Mouse (Mus musculus): ENCODE data around the gene Esyt2.

The Esyt2 gene

DNA sequence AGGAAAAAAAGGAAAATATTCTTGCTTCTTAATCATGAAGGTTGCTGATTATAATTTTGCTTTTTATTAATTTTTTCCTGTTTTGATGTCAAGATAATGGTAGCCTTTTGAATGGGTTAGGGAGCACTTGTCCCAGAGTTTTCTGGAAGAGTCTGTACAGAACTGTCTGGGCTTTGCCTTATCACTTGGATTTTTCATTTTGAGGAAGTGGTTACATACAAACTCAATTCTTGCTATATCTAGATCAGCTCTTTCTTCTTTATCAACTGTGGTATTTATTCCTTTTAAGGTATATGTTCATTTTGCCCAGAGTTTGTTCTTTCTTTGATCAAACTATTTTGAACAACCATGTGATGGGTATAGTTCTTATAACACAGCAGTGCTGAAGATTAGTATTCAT lies 81.1 kb downstream of the Esyt2 start:
- DNase-seq (ENCODE audit: low read depth, low spot score) = no peak

DNA sequence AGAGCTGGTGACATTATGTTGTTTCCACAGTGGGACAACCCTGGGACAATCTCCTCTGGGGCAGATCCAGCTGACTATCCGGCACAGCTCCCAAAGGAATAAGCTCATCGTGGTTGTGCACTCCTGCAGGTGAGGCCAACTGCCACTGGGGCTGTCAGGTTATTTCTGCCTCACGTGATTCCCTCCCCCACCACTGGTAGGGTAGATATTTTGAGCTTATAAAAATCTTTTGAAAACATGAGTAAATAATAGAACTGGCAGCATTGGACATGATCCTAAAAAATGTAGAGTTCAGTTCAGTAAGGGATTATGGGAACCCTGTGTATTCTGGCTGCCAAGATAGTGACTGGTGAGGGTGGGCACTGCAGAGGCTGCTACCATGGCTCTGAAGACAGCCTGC lies 85.9 kb downstream of the Esyt2 start:
- DNase-seq (ENCODE audit: low read depth, low spot score) = no peak

DNA sequence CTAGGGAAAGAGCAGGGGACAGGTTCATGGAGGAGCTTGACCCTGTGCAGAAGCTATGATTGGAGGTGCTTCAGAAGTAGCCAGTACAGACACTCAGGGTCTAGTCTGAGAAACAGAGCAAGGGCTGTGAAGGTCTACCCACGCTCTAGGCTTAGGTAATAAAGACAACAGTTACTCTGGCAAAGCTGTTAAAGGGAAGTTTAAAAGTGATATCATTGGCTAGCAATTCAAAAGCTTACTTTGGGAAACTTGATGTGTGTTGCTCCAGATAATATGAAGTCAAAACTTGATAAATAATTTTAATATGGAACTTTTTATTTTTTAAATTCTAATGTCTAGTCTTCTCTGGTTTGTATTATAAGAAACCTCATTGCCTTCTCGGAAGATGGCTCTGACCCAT lies 86.3 kb downstream of the Esyt2 start:
- DNase-seq (ENCODE audit: low read depth, low spot score) = no peak

DNA sequence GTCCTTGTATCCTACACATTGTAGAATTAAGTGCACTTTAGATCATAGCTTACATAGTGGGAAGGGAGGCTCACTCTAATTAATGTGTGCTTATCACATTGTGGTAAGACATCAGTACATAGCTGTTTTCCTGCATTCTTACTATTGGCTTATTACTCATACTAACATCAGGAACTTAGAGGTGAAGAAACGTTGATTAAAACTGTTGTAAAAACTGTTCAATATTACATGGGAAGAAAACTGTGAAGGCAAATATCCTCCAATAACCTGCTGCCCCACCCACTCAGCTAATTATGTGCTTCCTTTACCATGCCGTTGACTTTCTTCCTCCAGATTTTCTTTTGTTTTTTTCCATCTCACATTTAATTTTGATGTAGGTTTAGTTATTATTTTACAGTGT lies 87.9 kb downstream of the Esyt2 start:
- no peak for DNase-seq (ENCODE audit: low read depth, low spot score)

DNA sequence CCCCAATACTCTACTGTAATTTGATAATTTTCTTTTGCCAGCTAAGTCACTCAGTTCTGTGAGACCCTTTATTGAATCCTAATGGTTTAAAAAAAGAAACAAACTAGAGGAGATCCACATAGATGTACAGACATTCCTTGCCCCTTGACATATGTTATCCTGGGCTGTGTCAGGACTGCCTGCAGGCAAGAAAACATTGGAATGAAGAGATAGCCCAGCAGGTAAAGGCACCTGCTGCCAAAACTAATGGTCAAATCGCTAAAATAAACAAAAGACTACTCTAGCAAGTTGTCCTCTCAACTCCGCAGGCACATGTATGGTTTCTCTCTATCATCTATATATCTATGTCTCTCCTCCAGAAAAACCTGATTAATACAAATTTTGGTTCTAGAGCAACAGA lies 102.1 kb downstream of the Esyt2 start:
- no peak for DNase-seq (ENCODE audit: low read depth, low spot score)

DNA sequence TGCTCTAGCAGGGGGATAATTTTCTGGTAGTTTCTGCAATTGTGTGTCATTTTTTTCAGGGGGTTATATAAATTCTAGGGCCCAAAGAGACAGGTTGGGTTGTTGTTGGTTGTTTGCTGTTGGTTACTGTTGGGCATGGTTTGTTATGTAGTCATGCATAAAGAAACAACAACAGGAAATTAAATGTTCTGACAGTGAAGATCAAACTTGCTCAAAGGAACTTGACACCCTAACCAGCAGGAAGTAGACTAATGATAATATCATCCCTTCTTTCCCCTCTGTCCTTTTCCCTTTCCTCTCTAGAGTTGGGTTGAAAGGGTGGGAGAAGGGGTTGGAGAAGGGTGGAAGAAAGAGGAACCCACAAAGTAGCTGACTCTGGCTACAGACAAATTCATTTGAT lies 103.0 kb downstream of the Esyt2 start:
- no peak for DNase-seq (ENCODE audit: low read depth, low spot score)

DNA sequence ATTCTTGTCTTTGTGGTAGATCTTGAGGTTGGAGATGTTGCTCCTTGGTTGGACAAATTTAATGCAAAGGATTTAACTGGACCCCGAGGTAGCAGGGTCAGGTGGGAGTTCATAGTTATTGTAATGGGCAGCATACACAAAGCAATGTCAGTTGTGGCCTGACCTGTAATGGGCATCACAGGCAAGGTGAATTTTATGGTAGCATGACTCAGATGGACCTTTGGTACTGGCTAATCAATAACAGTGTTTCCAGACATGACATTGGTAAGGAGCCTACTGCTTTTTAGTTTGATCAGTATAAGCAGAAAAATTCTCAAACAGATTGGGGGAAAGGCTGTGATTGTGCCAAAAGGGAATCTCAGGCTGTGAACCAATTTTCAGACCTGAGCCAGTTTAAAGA lies 105.8 kb downstream of the Esyt2 start:
- no peak for DNase-seq (ENCODE audit: low read depth, low spot score)

DNA sequence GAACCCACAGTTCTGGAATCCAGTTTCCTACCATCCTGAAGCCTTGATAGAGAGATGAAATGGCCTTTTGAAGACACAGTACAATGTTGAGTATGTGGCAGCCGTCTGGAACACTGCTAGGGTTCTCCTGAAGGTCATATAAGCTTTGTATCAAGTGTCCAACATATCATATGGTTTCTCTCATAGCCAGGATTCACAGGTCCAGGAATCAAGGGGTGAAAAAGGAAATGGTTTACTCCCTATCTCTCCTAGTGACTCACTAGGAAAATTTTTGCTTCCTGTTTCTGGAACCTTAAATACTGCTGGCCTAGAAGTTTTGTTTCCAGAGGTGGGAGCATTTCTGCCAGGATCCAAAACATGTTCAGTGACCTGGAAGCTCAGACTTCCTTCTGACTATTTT lies 108.9 kb downstream of the Esyt2 start:
- DNase-seq (ENCODE audit: low read depth, low spot score) = peak; percentile 61

DNA sequence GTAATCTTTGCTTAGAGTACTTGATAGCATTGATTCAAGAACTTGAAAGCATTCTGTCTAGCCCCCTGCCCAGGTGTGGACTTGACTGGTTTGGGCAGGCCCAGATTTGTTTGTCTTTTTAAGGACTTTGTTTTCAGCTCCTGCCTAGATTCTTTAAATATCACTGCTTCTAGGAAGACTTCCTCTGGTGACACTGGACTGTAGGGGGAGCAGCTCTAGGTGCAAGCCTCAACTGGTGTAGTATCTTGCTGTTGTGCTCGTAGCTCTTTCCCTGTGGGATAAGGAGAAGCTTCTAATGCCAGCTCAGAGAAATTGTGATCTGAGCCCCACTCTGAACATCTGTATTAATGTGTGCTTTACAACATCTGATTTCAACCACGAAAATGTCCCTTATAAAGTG lies 113.3 kb downstream of the Esyt2 start:
- DNase-seq (ENCODE audit: low read depth, low spot score) = no peak

DNA sequence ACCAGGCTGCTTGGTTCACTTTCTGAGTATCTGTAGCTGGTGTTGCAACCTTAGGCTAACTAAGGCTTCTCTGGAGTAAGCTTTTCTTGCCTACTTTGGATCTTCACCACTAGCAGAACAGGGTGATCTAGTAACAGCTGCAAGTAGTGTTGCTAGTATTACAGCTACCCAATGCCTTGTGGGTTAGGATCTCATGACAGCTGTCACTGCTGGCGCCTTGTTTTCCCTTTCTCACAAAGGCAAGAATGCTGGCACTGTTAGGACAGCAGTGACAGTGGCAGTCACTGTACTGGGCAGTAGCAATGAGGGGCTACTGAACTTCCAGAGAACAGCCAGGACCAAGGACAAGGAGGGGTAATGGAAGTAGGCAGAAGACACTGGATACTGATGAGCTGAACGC lies 114.3 kb downstream of the Esyt2 start:
- DNase-seq (ENCODE audit: low read depth, low spot score) = no peak

DNA sequence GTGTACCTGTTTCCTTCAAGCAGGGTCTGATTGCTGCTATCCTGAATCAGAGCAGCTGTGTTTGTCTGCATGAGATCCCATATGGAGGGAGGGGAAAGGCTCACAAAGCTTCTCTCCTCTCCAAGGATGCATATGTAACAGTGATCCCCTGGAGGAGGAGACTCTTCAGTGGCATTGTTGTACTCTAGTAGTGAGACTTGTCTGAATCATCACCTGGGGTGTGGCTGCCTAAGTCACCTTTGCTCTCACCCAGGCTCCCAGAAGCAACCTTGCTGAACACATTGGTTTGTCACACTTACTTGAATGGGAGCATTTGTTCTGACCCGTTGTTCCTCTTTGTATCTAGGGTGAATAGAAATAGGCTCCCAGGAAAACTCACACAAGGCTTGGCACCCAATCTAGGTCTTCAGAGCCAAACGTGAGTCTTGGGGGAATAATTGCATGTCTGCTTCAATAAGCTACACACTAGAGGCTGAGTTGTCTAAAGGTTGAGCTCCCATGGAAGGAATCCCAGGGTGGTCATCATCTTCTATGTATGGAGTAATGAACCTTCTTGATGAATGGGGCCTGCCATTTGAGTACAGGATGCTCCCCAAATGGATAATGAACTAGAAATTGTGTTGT lies 115.2 kb downstream of the Esyt2 start:
- no peak for DNase-seq (ENCODE audit: low read depth, low spot score)

DNA sequence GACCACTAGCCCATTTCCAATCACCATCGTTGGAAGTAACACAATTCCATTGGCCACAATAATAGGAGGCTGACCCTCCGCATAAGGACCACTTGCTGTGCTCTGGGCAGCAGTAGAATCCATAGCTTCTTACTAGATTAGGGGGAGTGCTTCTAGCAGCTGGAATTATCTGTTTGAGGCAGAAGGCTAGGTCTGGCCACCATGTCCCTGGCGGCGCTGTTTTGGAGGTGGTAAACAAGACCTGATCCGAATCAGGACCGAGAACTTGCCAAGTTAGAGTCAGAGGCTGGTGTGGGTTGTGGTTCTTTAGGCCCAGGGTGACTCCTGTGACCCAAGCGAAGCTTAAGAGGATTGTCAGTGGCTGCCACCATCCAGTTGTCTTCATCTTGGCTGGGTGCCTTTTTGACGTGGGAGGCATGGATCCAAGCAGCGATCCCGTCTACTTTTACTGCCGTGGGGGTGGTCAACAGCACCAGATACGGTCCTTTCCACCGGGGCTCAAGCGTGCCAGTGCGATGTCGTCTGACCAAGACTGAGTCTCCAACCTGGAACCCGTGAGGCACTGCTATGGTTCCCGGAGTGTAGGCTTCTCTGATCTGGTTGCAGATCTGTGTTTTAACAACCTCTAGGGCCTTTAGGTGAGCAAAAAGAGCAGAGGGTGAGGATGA lies 123.2 kb downstream of the Esyt2 start:
- no peak for DNase-seq (ENCODE audit: low read depth, low spot score)

DNA sequence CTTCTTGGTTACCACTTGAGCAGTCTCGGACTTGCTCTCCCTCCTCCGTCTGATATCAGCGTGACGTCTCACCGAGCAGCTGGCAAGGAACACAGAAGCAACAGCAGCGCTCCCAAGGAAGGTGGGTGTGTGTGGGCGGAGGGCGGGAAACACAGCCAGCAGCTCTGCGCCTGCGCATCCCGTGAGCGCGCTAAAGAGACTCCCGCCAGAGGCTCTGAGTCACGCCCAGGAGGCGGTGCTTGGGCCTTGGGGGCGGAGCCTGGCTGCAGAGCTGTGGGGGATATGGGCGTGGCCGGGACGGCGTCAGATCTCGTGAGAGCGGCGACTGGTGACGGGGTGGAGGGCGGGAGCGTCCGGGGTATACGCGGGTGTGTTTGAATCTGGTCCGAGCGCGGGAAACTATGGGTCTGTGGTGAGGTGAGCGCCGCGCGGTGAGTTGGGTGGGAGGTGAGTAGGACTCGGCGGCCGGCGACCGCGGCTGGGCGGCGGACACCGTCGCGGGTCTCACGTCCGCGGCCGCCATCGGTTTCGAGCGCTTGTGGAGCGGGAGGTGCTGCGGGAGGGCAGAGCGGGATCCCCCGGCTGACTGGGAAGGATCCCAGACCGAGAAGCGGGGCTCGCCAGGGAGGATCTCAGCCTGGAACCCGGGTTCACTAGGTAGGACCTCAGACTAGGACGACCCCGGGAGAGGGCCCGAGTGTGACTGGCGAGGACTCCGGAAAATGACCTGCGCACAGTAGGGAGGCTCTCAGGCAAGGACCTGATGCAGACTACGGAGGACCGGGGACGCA lies 124.2 kb downstream of the Esyt2 start, which contains the start of gene Ncapg2:
Ncapg2 (plus strand) TSS at position 358 of the 791 bp plus-strand sequence.
- peak; percentile 92 for DNase-seq (ENCODE audit: low read depth, low spot score)

DNA sequence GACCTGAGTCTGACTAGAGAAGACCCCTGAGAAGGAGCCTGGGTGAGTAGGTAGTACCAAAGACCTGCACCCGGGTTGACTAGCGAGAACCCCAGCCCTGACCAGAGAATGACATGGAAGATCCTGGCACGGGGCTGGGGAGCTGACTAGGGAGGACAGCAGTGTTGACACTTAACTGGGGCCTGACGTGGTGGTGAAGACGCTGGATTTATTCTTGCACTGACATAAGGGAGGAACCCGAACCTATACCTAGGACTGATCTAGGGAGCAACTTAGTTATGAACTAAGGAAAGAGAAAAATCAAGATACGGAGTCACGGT lies 124.8 kb downstream of the Esyt2 start:
- DNase-seq (ENCODE audit: low read depth, low spot score) = peak; percentile 28

DNA sequence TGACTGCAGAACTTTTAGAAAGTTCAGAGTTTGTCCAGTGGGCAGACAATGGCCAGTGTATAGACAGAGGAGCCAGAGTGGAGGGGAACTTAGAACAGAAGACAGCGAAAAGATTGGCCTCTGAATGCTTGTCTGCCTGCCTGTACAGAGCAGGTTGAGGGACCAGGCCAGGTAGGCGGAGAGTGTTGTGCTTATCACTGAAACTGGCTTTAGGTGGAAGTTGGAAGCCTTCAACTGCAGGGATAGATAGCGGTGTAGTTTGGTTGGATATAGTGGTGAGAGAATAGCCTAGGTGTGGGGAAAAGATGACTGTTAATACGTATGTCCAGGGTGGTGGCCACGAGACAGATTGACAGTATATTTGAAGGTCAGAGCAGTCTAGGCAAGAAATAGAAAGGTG lies 126.9 kb downstream of the Esyt2 start:
- no peak for DNase-seq (ENCODE audit: low read depth, low spot score)

DNA sequence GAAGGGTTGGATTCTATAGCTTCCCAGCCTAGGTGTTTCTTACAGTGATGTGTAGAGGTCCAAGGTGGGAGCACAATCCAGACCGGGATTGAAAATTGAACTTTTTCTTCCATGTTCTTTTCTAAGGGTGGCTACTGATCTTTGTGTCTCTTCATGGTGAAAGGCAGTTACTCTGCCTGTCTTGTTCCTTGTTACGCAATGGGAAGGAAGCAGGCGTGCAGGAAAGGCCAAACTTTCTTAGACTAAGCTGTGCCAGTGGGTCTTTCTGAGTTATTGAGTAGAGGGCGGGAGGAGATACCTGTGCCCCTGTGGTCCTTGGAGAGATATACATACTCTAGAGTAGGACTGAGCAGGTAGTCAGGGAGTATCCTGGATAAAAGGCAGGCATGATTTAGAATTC lies 133.9 kb downstream of the Esyt2 start:
- no peak for DNase-seq (ENCODE audit: low read depth, low spot score)

DNA sequence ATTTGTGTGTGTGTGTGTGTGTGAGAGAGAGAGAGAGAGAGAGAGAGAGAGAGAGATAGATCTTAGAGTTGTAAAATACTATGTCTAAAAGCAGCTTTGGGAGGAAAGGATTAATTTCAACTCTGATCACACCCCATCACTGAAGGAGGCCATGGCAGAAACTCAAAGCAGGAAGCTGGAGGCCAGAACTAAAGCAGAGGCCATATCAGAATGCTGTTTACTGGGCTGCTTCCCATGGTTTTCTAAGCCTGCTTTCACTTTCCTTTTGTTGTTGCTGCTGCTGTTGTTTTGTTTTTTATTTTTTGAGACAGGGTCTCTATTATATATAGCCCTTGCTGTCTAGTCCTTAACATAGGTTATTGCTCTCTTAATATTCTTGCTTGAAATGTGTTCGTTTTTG lies 135.5 kb downstream of the Esyt2 start:
- DNase-seq (ENCODE audit: low read depth, low spot score) = peak; percentile 31

DNA sequence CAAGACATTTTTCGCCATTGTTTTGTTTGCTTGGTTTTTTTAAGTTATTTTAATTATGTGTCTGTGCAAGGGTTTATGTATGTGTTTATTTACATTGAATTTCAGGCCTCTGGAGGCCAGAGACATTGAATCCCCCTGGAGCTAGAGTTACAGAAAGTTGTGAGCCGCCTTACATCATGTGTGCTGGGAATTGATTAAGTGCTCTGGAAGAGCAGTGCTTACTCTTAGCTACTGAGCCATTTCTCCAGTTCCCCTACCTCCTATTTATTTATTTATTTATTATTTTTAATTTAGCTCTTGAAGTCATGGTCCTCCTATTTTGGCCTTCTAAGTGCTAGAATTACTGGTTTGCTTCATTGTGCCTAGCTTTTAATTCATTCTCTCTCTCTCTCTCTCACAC lies 140.7 kb downstream of the Esyt2 start:
- no peak for DNase-seq (ENCODE audit: low read depth, low spot score)

DNA sequence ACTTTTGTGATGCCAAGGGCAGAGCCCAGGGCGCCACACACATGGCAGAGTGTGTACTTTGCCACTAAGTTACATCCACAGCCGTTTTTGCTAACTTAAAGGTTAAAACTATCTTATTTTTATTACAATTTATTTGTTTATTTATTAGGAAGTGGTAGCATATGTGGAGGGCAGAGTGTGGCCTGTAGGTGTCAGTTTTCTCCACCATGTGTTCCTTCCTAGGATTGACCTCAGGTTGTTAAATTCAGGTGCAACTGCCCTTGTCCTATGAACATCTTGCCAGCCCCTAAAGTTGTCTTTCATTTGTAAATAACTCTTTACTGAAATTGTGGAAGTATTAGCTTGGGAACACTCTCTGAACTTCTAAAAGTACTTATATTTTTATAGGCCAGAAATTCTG lies 144.4 kb downstream of the Esyt2 start:
- DNase-seq (ENCODE audit: low read depth, low spot score) = peak; percentile 48

DNA sequence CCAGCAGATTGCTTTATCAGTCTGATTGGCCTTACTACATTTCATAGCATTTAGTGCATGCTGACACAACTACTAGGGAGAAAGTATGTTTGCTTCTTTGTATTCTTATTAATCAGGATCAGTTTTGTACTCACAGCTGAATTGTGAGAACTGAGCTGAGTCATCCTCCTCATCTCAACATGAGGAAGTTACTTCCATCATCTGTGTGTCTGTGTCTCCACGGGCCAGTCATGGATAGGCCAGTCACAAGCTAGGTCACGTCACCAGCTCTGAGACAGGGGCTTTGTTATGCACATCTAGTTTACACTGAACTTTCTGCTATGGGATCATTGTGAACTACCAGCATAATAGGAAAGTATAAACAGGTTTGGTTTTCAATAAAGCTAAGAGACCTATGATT lies 152.7 kb downstream of the Esyt2 start:
- no peak for DNase-seq (ENCODE audit: low read depth, low spot score)

DNA sequence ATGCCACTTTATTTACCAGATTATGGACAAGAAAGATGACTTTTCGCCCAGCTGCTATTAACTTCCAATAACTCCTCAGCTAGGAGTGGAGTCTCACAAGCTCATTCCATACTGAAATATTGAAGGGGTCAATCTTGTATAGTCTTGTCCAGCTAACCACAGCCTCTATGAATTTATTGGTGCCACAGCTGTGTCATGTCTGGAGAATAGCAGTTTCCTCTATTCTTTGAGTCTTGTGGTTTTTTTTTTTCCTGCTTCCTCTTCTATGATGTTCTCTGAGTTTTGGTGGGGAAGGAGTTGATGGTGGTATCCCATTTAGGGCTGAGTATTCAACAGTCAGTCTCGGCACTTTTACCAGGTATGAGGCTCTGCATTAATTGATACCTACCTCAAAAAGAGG lies 154.2 kb downstream of the Esyt2 start:
- DNase-seq (ENCODE audit: low read depth, low spot score) = no peak

DNA sequence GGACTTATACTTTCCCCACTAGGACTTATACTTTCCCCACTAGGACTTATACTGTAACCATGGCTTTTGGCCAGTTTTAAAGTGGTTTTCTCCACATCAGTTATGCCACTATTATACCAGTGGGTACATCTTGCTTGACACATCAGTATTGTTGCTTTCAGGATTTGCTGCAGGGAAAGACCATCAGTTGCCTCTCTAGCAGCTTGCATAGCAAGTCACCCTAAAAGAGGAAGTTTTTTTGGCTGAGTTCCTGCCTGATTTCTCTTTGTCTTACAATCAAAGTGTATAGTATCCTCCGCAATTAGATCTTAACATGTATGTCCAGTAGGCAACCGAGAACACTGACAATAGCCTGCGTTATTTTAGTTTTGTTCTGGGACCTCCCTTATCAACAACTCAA lies 155.1 kb downstream of the Esyt2 start:
- DNase-seq (ENCODE audit: low read depth, low spot score) = no peak

DNA sequence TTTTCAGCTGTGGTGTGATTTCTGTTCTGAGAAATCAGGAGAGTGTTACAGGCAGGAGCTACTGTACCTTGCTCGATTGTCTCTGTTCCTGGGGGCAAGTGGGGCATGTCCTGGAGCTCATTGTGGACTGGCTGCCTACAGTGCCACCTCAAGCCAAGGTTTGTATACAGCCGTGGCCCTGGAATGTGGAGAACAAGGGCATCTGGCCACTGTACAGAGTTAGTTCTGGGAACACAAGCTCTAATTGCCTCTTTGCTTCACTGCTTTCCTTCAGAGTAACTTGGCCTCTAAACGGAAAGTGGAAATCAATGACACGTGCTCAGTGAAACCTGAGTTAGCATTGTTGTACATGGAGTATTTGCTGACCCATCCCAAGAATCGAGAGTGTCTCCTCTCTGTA lies 157.6 kb downstream of the Esyt2 start:
- no peak for DNase-seq (ENCODE audit: low read depth, low spot score)

Measured in 3T3-L1 (cell line).